Mouse (Mus musculus) limb, embryonic 11.5 days (tissue): ENCODE data around the gene Pcsk5. TPM values are rescaled to one million over a fixed set of nuclear protein-coding genes. Genes with fewer than 3 reads are reported as not detected.

Source experiments
- ATAC-seq: fragments of 200-750 bp; cut with Nextera tagmentation; 2 replicates; pipeline ENCODE4 v1.8.0; 2017; ENCODE audit warnings: low read depth; ENCODE audit not compliant: insufficient number of reproducible peaks, low FRiP score, low TSS enrichment
- DNase-seq: peaks from one replicate; pipeline ENCODE4 v3.0.0-alpha.2; 2015; ENCODE audit warnings: low spot score
- H3K27ac ChIP-seq: fragments of 300-500 bp; sonication (generic); replicated peaks from 2 replicates; pipeline ENCODE4 v1.5.1; 2014; ENCODE audit warnings: low read depth, mild to moderate bottlenecking, low read length
- H3K27me3 ChIP-seq: fragments of 300-500 bp; sonication (generic); 2 replicates; pipeline ENCODE4 v1.6.1; 2014; ENCODE audit warnings: mild to moderate bottlenecking, low read length, mixed read lengths; ENCODE audit not compliant: control insufficient read depth, insufficient read depth
- H3K36me3 ChIP-seq: fragments of 300-500 bp; sonication (generic); 2 replicates; pipeline ENCODE4 v1.6.1; 2014; ENCODE audit warnings: mild to moderate bottlenecking, low read length, moderate library complexity, mixed read lengths; ENCODE audit not compliant: control insufficient read depth, insufficient read depth
- H3K4me1 ChIP-seq: fragments of 300-500 bp; sonication (generic); 2 replicates; pipeline ENCODE4 v1.6.1; 2014; ENCODE audit warnings: low read length, mixed read lengths; ENCODE audit not compliant: control insufficient read depth, insufficient read depth
- H3K4me2 ChIP-seq: fragments of 300-500 bp; sonication (generic); 2 replicates; pipeline ENCODE4 v1.6.1; 2014; ENCODE audit warnings: low read depth, mild to moderate bottlenecking, moderate library complexity; ENCODE audit not compliant: severe bottlenecking
- H3K4me3 ChIP-seq: fragments of 300-500 bp; sonication (generic); 2 replicates; pipeline ENCODE4 v1.5.1; 2014; ENCODE audit warnings: low read depth, low read length
- H3K9ac ChIP-seq: fragments of 300-500 bp; sonication (generic); 2 replicates; pipeline ENCODE4 v1.6.1; 2014; ENCODE audit warnings: mild to moderate bottlenecking, low read length
- H3K9me3 ChIP-seq: fragments of 300-500 bp; sonication (generic); 2 replicates; pipeline ENCODE4 v1.6.1; 2016; ENCODE audit warnings: low read length; ENCODE audit not compliant: control insufficient read depth
- WGBS: fragments of 180-500 bp; shearing (Covaris S2); extraction: QIAGEN DNeasy Blood & Tissue Kit; methylation state at CpG from one replicate; pipeline ENCODE4 v1.1.7; 2014; 5-methylcytosine and 5-hydroxymethylcytosine counted together
- polyA plus RNA-seq: library from polyadenylated mRNA; unstranded; fragments of >200 nt; fragmentation: Nextera tagmentation; extraction: Ambion mirVana; gene quantifications from 2 replicates; pipeline ENCODE4 v1.2.1, GENCODE M21; 2014

Pcsk5 gene
- polyA plus RNA-seq, 1 experiment from 2014 or later: 10.5 TPM

DNA sequence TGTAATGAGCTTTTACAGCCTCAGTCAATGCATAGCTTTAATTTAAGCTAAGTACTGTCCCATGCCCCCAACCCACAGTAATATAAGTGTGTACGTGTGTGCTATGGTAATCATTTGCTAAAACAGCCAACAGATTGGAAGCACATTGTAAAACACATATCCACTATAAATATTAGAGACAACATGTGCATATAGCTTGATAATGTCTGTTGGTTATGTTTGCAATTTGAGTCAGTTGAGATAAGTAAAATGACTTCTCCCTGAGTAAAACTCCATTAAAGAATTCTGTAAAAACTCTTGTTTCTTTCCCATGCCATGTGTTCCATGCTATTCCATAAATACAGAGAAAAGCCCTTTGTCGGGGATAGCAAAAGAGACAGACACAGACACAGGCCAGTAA is 4.2 kb upstream of the Pcsk5 start:
- WGBS: 76% methylated on average over 2 of the region's 2 CpGs
- DNase-seq: no peak
- H3K4me1 ChIP-seq: no peaks in the 10 kb centered on the region
- no peaks in the 10 kb centered on the region for H3K9me3 ChIP-seq
- H3K27ac ChIP-seq: no peak overlapping the region
- H3K27me3 ChIP-seq: no peaks in the 10 kb centered on the region
- no peak overlapping the region for H3K4me3 ChIP-seq
- no peak overlapping the region for H3K9ac ChIP-seq
- H3K36me3 ChIP-seq: no peaks in the 10 kb centered on the region
- H3K4me2 ChIP-seq: no peak overlapping the region
- no peak for ATAC-seq

DNA sequence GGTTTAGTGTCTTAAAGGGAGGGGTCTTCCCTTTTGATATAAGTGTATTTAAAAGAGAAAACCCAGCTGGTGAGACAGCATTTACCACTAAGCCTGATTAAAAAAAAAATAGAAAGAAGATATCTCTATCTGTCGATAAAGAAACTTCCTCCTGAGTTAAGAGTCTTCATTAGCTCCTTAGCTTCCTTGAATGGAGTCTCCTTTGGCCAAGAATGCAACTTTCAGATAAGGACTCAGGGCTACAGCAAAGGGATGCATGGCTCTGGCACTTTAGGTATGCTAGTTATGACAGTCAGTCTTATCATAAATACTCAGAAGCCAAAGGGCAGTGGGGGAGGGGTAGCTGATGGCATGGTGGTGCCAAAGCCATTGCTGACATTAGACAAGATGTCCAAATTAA is 2.4 kb upstream of the Pcsk5 start:
- Histone ChIP-seq H3K27ac (no peak overlapping the region), H3K9ac (no peak overlapping the region), H3K9me3 (no peaks in the 10 kb centered on the region), H3K36me3 (no peaks in the 10 kb centered on the region), H3K27me3 (no peaks in the 10 kb centered on the region), H3K4me1 (no peaks in the 10 kb centered on the region), H3K4me3 (no peak overlapping the region), H3K4me2 (no peak overlapping the region)
- ATAC-seq (no peak), DNase-seq (no peak)
- 81% methylated on average over 1 of the region's 1 CpGs for WGBS

DNA sequence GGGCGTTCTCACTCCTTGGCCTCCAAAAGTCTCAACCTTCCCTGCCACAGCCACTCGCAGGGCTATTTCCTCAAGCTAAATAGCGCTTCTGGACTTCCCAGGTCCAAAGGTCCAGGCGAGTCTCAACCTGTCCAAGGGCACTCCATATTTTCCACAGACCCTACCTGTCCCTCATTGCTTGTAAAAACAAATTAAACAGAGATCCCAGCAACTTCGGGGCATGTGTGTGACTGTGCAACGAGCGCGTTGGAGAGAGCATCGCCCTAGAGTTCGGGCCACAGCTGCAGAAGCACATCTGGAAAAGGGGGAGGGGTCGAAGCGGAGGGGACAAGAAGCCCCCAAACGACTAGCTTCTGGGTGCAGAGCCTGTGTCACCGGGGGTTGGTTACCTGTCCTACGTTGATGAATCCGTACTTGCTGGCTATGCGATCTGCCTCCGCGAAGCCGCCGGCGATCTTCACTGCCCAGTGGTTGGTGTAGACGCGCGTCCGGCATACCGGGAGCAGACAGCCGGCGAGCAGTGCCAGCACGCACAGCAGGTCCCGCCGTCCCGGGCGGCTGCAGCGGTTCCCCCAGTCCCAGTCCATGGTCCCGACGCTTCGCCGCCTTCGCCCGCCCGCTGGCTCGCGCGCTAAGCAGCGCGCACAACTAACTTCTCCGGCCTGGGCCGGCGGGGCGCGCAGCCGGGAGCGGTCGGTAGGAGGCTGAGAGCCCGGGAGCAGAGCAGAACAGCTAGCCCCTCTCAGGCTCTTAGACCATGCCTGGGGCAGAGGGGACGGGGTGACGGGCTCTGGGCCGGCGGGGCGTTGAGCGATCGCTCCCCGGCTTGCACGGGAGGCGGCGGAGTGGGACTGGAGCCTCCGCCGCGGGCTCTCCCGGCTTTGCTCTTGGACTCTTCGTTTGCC is 614 bp downstream of the Pcsk5 start:
- Histone ChIP-seq H3K9me3 (no peaks in the 10 kb centered on the region), H3K9ac (peak overlapping the region; percentile 81), H3K36me3 (no peaks in the 10 kb centered on the region), H3K27ac (peak overlapping the region; percentile 83), H3K27me3 (no peaks in the 10 kb centered on the region), H3K4me2 (peak overlapping the region; percentile 89), H3K4me3 (peak overlapping the region; percentile 81), H3K4me1 (peaks cover 4% of the 10 kb centered on the region)
- ATAC-seq (peak; percentile 83), DNase-seq (peak; percentile 71)
- WGBS: under 1% methylated on average over 69 of the region's 72 CpGs

DNA sequence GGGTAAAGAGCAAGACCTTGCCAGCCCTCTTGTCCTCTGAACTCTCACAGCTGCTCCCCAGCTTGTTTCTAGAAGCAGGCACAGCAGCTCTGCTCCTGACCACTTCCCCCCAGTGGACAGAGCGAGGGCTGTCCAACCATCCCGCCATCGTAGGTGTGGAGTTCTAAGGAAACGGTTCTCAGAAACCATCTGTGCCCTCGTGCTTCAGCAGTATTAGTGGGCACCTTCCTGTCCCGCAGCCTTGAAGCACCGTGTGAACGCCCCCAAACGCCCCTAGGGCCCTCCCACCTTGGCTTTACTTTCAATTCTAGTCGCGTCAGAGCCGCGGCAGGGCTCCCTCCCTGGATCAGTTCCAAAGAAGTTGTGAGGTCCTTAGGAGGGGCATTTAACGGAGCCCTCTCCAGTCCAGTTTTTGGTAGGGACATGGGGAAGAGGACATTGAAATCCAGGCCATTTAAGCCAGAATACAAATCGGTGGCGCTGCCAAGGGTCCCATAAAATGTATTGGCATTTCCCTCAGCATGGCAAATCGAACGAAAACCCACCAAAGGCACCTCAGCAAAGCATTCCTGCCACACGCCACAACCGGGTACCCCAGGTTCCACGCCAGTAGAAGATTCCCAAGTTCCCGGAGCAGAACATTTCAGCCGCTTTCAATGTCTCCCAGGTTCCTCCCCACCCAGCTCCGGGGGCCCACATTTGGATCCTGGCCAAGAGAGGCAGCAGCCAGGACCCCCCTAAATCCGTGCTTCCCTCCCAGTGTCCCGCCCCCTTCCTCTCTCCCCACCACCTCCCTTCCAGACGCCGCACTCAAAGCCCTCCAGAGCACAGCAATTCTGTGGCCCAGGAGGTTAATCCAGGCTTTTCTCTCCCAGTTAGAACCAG is 1.5 kb downstream of the Pcsk5 start:
- H3K4me1 ChIP-seq: peaks cover 4% of the 10 kb centered on the region
- peak; percentile 68 for DNase-seq

DNA sequence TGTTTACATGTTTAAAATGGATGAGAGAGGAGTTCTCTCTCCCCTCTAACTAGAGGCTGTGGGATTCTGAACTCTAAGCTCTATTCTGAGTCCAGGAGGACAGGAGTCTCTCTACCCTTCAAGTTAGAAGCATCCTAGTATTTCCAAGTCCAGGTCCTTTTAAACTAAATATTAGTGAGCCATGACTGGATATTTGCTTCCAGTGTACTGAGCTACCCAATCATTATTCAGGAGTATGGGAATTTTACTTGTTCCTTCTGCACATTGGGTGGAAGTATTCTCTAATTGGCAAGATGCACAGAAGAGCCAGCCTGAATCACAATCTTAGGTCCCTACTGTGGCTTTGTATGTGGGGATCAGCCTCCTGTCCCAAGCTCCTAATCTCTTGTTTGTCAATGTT is 2.5 kb downstream of the Pcsk5 start:
- Histone ChIP-seq H3K27me3 (no peaks in the 10 kb centered on the region), H3K4me2 (peak overlapping the region; percentile 89; the same call in 1 of the 2 replicates), H3K9me3 (no peaks in the 10 kb centered on the region), H3K4me1 (peaks cover 4% of the 10 kb centered on the region), H3K4me3 (no peak overlapping the region), H3K27ac (no peak overlapping the region), H3K36me3 (no peaks in the 10 kb centered on the region), H3K9ac (no peak overlapping the region)
- ATAC-seq (no peak), DNase-seq (no peak)

More for the DNA sequence above, 1.5 kb downstream of the Pcsk5 start:
- no peak for ATAC-seq
- WGBS: under 1% methylated on average over 28 of the region's 28 CpGs
- Histone ChIP-seq H3K27me3 (no peaks in the 10 kb centered on the region), H3K27ac (no peak overlapping the region), H3K9me3 (no peaks in the 10 kb centered on the region), H3K4me2 (peak overlapping the region; percentile 89), H3K36me3 (no peaks in the 10 kb centered on the region), H3K4me3 (peak overlapping the region; percentile 81), H3K9ac (peak overlapping the region; percentile 52)

DNA sequence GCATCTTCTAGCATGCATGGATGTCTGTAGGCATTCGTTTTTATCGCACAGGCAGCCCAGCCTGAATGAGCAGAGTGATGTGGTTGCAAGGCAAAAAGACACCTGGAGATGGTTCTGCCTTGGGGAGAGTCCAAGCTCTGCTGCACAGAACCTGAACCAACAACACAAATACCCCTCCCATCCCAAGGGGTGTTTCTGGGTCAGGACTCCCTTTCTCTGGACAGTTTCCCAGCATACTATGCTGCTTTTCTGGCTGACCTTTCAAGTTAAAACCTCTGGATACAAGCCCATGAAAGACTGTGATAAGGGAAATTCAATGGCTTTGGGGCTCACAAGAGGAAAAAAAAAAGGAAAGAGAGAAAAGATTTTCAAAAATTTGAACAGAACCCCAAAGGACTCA is 6.1 kb downstream of the Pcsk5 start:
- Histone ChIP-seq H3K4me3 (no peak overlapping the region), H3K27ac (no peak overlapping the region), H3K9me3 (no peaks in the 10 kb centered on the region), H3K27me3 (no peaks in the 10 kb centered on the region), H3K36me3 (no peaks in the 10 kb centered on the region), H3K9ac (no peak overlapping the region), H3K4me1 (peaks cover 4% of the 10 kb centered on the region), H3K4me2 (no peak overlapping the region)
- WGBS: 91% methylated on average over 2 of the region's 2 CpGs
- ATAC-seq: no peak
- DNase-seq: no peak

DNA sequence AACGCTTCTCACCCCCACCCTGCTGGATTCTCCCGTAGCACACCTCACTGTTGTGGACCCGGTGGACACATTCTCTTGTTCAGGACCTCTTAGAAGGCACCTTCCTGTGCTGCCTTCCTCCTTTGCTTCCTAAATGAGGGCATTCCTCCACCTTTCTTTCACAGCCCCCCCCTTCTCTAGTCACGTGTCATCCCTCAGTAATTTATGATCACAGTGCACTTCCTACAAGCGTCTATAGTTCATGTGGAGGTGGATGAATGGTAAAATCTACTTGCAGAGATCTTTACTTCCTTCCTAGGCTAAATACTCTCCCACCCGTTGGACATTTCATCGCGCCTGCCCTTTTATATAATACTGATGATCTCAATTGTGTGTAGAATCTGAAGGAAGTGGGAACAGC is 9.0 kb downstream of the Pcsk5 start:
- Histone ChIP-seq H3K4me2 (no peak overlapping the region), H3K27ac (no peak overlapping the region)
- 80% methylated on average over 8 of the region's 8 CpGs for WGBS

DNA sequence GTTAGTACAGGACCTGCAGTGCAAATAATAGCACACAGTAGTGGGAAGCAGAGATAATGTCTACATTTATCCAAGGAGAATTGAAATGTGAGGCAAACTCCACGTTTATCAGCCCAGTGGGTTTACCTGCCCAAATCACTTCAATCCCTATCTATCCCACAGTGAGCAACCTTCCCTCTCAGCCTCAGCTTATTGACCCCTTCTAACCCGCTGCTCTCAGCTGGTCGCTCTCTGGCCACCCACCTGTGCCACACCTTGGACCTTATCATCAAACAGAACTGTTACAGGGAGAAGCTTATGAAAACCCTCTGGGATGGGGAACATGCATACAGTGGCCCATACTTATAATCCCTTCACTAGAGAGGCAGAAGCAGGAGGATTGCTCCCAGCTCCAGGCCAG is 10.7 kb downstream of the Pcsk5 start:
- Histone ChIP-seq H3K36me3 (no peaks in the 10 kb centered on the region), H3K4me1 (no peaks in the 10 kb centered on the region), H3K27ac (no peak overlapping the region), H3K4me3 (no peak overlapping the region), H3K4me2 (no peak overlapping the region), H3K9me3 (no peaks in the 10 kb centered on the region), H3K27me3 (no peaks in the 10 kb centered on the region), H3K9ac (no peak overlapping the region)
- 74% methylated on average over 3 of the region's 3 CpGs for WGBS
- no peak for ATAC-seq
- no peak for DNase-seq

More for the DNA sequence above, 9.0 kb downstream of the Pcsk5 start:
- Histone ChIP-seq H3K9ac (no peak overlapping the region), H3K4me3 (no peak overlapping the region), H3K9me3 (no peaks in the 10 kb centered on the region), H3K36me3 (no peaks in the 10 kb centered on the region), H3K4me1 (no peaks in the 10 kb centered on the region), H3K27me3 (no peaks in the 10 kb centered on the region)
- DNase-seq (no peak), ATAC-seq (no peak)
